Mouse (Mus musculus) ovary, postnatal 36 days (tissue): ENCODE data around the gene Lpcat2.

Source experiments
- DNase-seq: peaks from one replicate; pipeline ENCODE4 v3.0.0; 2022; ENCODE audit warnings: low spot score, mixed read lengths

Lpcat2 gene

GRCm38 (mm10) chr8:92911477-92911876 is 56.3 kb downstream of the Lpcat2 start:
- DNase-seq: no peak

GRCm38 (mm10) chr8:92913396-92913795 is 58.3 kb downstream of the Lpcat2 start:
- no peak for DNase-seq

- DNase-seq: no peak
Measured at GRCm38 (mm10) chr8:92916082-92916481, 60.9 kb downstream of the Lpcat2 start.

- no peak for DNase-seq
Measured at GRCm38 (mm10) chr8:92921768-92922167, 66.6 kb downstream of the Lpcat2 start.

GRCm38 (mm10) chr8:92928986-92929385 is 73.8 kb downstream of the Lpcat2 start:
- DNase-seq: no peak

- no peak for DNase-seq
Measured at GRCm38 (mm10) chr8:92938056-92938455, 82.9 kb downstream of the Lpcat2 start.

- no peak for DNase-seq
Measured at GRCm38 (mm10) chr8:92949071-92949470, 93.9 kb downstream of the Lpcat2 start.

GRCm38 (mm10) chr8:92950639-92951371 is 95.7 kb downstream of the Lpcat2 start:
- DNase-seq: no peak

- DNase-seq: no peak
Measured at GRCm38 (mm10) chr8:92954044-92954443, 98.9 kb downstream of the Lpcat2 start.

GRCm38 (mm10) chr8:92959779-92960178 is 104.6 kb downstream of the Lpcat2 start, which contains the start of gene Slc6a2:
Slc6a2 (plus strand) TSS chr8:92960079.
- DNase-seq: no peak

- DNase-seq: peak; percentile 15
Measured at GRCm38 (mm10) chr8:92960451-92960911, 105.3 kb downstream of the Lpcat2 start.

GRCm38 (mm10) chr8:92961088-92961487 is 105.9 kb downstream of the Lpcat2 start:
- DNase-seq: peak; percentile 8

- DNase-seq: no peak
Measured at GRCm38 (mm10) chr8:92964556-92964955, 109.4 kb downstream of the Lpcat2 start.
